Mouse (Mus musculus): ENCODE results near the gene Odf4.
A peak's percentile ranks its signal among the peaks of the same experiment; 100 is the strongest.
"Not testable (repeated sequence)": the region's sequence is repeated elsewhere in the genome, so short reads cannot be mapped to it uniquely, and the experiment has no call there.

The Odf4 gene

GRCm38 (mm10) chr11:68926981-68927380 lies at the start of gene Odf4:
Gene Odf4, minus strand, starts transcription at chr11:68927081.
- DNase-seq = no peak

DNA sequence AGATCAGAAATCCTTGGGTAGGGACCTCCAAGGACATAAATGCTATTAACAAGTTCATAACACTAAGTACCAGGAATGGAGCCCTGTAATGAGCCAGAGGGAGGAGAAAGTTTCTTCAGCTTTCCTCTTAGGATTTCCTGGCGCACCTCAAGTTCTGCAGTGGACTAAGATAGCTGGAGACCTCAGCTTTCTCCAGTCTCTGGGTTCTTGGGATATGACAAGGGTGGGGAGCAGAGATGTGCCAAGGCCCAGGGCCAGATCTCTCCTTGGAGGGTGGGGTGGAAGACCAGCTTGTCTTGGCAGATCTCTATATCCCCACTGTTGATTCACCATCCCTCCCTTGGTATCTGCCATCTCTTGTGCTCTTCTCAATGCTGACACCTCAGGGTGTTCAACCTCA lies 48.7 kb upstream of the Odf4 start:
- no peak for DNase-seq

- no peak for DNase-seq
Observed at GRCm38 (mm10) chr11:68975085-68975484, 48.2 kb upstream of the Odf4 start, which contains the start of gene Rangrf. Gene Rangrf, minus strand, starts transcription at chr11:68975185.

- no peak for DNase-seq
Observed at GRCm38 (mm10) chr11:68974059-68974450, 47.2 kb upstream of the Odf4 start.

DNA sequence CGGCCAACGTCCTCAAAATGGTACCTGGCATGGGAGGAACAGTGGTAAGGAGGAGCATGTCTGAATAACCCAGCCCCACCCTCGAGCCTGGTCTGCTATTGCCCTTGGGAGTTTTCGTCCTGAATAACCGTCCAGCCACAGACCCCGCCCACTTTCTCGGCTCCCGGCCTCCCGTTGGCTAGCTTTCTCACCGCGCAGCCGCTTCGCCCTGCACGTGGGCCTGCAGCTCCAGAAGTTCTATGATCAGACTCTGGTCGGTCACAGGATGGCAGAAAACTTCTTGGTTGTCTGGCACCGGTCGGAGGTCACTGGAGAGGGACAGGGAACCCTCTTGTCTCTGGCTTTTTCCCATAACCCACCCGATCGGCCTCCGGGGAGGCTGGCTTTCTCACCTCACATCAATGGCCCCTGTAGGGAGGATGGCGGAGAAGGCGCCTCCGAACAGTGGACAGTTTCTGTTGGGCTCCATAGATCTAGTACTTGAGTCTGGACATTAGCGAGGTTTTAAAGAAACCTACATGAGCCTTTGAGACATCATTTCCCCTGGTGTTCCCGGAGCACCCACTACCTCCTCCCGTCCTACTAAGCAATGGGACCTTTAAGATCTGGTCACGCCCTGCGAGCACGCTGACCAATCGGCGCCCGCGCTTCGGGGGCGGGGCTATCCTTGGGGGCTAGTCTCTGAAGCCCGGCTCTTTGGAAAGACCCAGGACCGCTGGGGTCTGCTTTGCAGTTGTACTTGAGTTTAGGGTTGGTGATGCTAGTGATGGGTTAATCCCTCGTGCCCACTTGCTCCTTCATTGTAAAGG lies 46.6 kb upstream of the Odf4 start:
- peak; percentile 51 to 63 for DNase-seq

DNA sequence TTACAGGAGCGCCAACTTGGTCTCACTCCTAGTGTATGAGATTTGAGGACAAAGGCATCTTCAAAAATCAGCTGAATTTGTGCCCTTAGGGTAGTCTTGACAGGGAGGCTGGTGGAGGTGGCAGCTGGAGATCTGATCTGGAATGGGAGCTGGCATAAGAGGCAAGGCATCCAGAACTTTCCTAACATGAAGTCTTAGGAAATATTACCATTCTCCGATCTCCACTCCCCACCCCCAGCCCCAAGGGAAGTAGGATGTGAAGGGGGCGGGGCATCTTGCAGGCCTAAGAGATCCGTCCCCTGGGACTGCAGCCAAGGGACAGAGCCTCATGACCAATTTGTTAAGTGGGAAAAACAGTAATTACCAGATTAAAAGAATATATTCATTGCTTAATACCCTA lies 43.4 kb upstream of the Odf4 start:
- no peak for DNase-seq

GRCm38 (mm10) chr11:68968752-68969151 lies 41.9 kb upstream of the Odf4 start:
- no peak for DNase-seq

DNA sequence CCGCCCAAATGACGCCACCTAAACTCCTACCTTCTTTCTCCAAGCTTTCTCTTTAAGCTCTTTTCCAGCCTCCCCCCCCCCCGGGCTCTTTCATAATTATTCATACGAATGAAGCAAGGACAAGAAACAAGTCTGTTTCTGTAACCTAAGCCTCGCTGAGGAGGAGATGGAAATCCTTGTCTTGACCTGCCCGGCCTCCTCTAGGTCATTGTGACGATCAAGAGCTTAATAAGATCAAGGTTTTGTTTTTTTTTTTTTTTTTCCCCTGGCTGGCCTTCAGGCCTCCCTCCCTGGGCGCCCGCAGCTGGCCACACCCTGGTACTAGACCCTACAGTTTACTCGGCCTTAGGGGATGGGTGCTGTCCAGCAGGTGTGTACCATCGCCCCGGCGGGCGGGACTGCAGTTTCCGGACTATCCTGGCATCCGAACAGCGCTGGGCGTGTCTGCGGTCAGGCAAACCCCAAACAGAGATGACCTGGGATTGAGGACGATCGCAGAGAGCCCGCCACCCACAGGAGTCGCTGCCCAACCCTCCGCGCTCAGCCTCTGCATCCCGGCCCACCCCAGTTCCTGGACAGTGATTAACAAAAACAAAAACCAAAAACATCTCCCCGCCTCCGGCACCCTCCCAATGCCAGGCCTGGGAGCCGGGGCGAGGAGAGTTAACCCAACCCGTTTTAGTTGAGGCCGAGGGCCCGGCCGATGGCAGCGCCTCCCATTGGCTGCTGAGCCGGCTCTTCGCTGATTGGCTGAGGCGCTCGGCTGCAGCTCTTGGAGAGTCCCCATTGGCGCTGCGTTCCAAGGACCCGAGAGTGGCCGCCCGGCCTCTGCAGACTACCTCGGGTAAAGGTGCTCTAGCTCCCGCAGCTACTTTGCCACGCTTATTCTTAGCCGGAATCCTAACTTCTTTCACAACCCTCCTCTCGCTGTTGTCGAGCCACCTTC lies 40.7 kb upstream of the Odf4 start, which contains the start of gene Slc25a35:
Slc25a35 (plus strand) TSS at position 795 of the 946 bp plus-strand sequence.
- DNase-seq = peak; percentile 86 to 87

DNA sequence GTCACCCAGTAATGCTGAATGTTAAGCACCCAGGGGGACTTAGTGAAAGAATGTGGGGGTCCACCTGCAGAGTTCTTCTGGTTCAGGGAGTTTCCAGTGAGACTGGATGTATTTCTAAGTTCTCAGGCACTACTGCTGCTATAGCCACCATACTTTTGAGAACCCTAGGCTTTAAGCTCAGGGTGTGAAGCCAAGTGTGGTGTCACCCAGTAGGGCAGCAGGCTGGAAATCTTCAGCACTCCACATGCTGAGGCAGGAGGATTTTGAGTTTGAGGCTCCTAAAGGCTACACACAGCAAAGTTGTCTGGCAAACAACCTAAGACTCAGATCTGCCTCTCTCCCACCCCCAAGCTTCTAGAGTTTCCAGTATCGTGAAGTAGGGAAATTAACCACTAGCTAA lies 39.7 kb upstream of the Odf4 start:
- DNase-seq = no peak

- peak in 1 of 2 experiments; percentile 31 for DNase-seq
Observed at GRCm38 (mm10) chr11:68965845-68966244, 39.0 kb upstream of the Odf4 start.

DNA sequence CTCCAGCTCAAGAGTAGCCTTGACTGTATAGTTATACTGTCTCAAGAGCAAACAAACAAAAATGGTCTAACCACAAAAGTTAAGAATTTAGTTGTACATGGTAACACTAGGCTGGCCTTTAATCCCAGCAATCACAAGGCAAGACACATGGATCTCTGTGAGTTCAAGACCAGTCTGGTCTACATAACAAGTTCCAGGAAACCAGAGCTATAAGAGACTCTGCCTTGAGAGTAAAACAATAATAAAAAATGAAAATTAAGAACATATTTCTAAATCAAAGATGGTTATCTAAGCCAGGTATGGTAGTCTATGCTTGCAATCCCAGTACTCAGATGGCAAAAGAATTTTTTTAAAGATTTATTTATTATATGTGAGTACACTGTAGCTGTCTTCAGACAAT lies 38.2 kb upstream of the Odf4 start:
- no peak for DNase-seq

GRCm38 (mm10) chr11:68963405-68963804 lies 36.5 kb upstream of the Odf4 start:
- DNase-seq = no peak

GRCm38 (mm10) chr11:68962159-68962558 lies 35.3 kb upstream of the Odf4 start:
- DNase-seq = not testable (repeated sequence)

DNA sequence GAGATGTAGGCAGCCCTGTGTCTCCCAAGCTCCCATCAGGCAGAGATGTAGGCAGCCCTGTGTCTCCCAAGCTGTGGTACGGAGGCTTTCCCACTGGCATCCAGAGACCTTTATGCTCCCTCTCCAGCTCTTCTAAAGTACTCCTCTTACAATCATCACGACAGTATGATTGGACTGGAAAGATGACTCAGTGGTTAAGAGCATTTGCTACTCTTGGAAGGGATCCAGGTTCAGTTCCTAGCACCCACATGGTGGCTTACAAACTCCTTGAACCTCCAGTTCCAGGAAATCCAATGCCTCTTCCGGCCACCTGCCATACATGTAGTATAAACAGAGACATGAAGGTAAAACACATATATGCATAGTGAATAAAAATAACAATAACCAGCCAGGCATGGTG lies 34.7 kb upstream of the Odf4 start:
- no peak for DNase-seq

DNA sequence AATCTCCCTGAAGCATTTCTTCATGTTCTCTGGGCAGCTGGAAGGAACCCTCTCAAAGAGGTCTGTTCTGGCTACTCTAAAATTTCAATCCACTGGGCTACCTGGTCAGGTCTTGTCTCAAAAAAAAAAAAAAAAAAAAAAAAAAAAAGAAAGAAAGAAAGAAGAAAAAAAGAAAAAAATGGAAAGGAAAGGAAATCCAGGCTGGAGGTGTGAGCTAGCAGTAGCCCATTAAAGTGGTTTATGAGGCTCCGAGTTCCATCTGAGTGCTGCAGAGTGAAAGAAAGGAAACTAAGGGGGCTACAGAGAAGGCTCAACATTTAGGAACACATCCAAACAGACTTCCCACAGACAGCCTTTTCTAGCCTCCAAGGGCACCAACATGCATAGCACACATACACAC lies 31.1 kb upstream of the Odf4 start:
- DNase-seq = no peak

GRCm38 (mm10) chr11:68957308-68957707 lies 30.4 kb upstream of the Odf4 start, which contains the start of gene Arhgef15:
Gene Arhgef15, minus strand, starts transcription at chr11:68957480.
- no peak for DNase-seq

DNA sequence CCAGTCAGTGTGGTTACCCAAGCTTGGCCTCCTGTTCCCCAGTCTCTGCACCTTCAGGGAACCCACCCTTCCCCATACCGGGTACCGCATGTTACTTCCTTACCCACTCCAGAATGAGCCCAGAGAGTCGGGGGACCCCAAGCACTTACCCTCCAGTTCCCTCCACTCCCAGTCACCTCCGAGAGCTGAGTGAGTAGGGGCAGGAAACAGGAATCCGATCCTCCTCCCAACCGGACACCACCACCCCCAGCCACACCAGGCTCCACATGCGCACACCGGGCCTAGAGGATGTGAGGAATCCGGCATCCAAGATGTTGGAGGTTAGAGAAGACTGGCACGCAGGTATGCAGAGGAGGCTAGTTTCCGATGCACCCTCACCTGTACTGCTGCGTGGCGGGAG lies 29.8 kb upstream of the Odf4 start:
- DNase-seq = no peak

DNA sequence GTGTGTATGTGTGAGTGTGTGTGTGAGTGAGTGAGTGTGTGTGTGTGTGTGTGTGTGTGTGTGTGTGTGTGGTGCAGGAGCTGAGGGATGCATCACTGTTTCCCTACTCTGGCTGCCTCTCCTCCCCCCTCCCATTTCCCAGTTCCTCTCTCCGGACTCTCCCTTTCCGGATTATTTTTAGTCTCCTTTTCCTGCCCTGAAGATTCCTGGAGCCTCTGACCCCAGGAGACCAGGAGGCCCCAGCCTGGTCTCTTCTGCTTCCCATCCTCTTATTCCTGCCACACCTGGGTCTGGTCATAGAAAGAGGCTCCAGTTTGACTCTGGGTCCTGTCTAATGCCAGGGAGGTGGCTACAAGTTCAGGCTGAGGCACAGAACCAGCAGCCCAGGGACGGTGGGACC lies 29.2 kb upstream of the Odf4 start:
- no peak for DNase-seq

- no peak for DNase-seq
Observed at GRCm38 (mm10) chr11:68955473-68955872, 28.6 kb upstream of the Odf4 start.

- DNase-seq = no peak
Observed at GRCm38 (mm10) chr11:68954408-68954807, 27.5 kb upstream of the Odf4 start.

DNA sequence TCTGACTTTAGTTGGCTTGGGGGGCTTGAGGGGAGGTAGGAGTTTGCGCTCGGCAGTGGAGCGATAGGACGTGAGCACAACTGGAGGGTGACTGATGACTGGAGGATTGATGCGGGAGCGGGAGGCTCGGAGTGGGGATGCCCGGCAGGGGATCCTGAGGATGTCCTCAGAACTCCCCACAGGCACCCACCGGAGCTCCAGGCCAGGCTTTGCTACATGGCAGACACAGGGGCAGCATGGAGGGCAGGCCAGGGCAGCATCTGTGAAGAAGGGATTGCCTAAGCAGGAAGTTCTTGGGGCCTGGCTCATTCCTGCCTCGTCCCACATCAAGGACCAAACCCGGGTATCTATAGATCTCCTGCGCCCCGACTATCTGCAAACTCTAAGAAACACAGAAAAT lies 27.0 kb upstream of the Odf4 start:
- no peak for DNase-seq

DNA sequence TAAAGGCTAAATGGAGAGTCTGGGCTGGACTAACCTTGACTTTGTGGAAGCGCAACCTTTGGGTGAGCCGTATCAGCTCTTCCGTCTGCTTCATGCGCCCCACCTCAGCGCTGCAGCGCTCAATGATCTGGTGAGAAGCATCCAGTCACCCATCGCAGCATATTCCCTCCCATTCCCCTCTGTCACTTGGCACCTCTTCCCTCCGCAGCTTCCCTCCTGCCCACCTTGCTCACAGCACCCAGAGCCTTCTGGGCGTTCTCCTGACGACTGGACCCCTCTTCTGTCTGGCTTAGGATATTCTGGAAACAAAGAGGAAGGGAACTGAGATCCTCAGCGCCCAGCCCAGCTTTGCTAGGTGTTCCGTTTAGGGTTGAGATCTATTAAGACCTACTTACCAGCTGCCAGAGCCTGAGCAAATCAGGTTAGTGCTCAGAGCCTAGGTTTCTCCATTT lies 20.7 kb upstream of the Odf4 start:
- DNase-seq = no peak

- DNase-seq = no peak
Observed at GRCm38 (mm10) chr11:68946806-68947440, 20.0 kb upstream of the Odf4 start.
